Mouse (Mus musculus) liver, postnatal 0 days (tissue): ENCODE results near the gene Zfp160. TPM values are rescaled to one million over a fixed set of nuclear protein-coding genes. Genes with fewer than 3 reads are reported as not detected.
"Not testable (repeated sequence)": the region's sequence is repeated elsewhere in the genome, so short reads cannot be mapped to it uniquely, and the experiment has no call there.

ENCODE experiments used
- ATAC-seq: fragments of 200-750 bp; cut with Nextera tagmentation; 2 replicates; pipeline ENCODE4 v1.8.0; 2017; ENCODE audit warnings: mild to moderate bottlenecking, moderate library complexity
- DNase-seq: peaks from one replicate; pipeline ENCODE4 v3.0.0-alpha.2; 2016
- H3K27ac ChIP-seq: fragments of 300-500 bp; sonication (generic); 2 replicates; pipeline ENCODE4 v1.5.1; 2014; ENCODE audit warnings: antibody characterized with exemption, moderate library complexity, mild to moderate bottlenecking, low read depth
- H3K27me3 ChIP-seq: fragments of 300-500 bp; sonication (generic); 2 replicates; pipeline ENCODE4 v1.6.1; 2014; ENCODE audit warnings: low read length, control low read depth, mixed read lengths; ENCODE audit not compliant: insufficient read depth
- H3K36me3 ChIP-seq: fragments of 300-500 bp; sonication (generic); replicated peaks from 2 replicates; pipeline ENCODE4 v1.6.1; 2014; ENCODE audit warnings: mild to moderate bottlenecking, control low read depth, low read length, moderate library complexity, mixed read lengths; ENCODE audit not compliant: insufficient read depth
- H3K4me1 ChIP-seq: fragments of 300-500 bp; sonication (generic); 2 replicates; pipeline ENCODE4 v1.6.1; 2014; ENCODE audit warnings: antibody characterized with exemption, mild to moderate bottlenecking, control low read depth; ENCODE audit not compliant: insufficient read depth
- H3K4me2 ChIP-seq: fragments of 300-500 bp; sonication (generic); 2 replicates; pipeline ENCODE4 v1.6.1; 2014; ENCODE audit warnings: low read depth, mild to moderate bottlenecking, low read length, moderate library complexity, mixed read lengths
- H3K4me3 ChIP-seq: fragments of 300-500 bp; sonication (generic); 2 replicates; pipeline ENCODE4 v1.5.1; 2014; ENCODE audit warnings: low read depth, low read length
- H3K9ac ChIP-seq: fragments of 300-500 bp; sonication (generic); replicated peaks from 2 replicates; pipeline ENCODE4 v1.6.1; 2014; ENCODE audit warnings: mild to moderate bottlenecking, moderate library complexity
- H3K9me3 ChIP-seq: fragments of 300-500 bp; sonication (generic); 2 replicates; pipeline ENCODE4 v1.6.1; 2016; ENCODE audit warnings: mild to moderate bottlenecking, control low read depth, low read length, mixed read lengths
- CTCF ChIP-seq: sonication (generic); IDR thresholded peaks from 2 replicates; pipeline ENCODE4 v1.5.1; 2016; ENCODE audit warnings: antibody characterized with exemption, low read depth
- EP300 ChIP-seq: IDR thresholded peaks from 2 replicates; pipeline ENCODE4 v1.6.1; 2016; ENCODE audit warnings: antibody characterized with exemption, low read depth, mild to moderate bottlenecking
- WGBS: fragments of 180-500 bp; shearing (Covaris S2); extraction: QIAGEN DNeasy Blood & Tissue Kit; methylation state at CpG from one replicate; pipeline ENCODE4 v1.1.7; 2014; ENCODE audit not compliant: insufficient replicate concordance; 5-methylcytosine and 5-hydroxymethylcytosine counted together
- polyA plus RNA-seq: library from polyadenylated mRNA; unstranded; fragments of >200 nt; fragmentation: Nextera tagmentation; extraction: Ambion mirVana; gene quantifications from 2 replicates; pipeline ENCODE4 v1.2.1, GENCODE M21; 2015

The Zfp160 gene
- polyA plus RNA-seq, 1 experiment from 2014 or later, result 3.3 TPM

- peak overlapping the region; percentile 94 for H3K27ac ChIP-seq
- H3K9ac ChIP-seq, result peak overlapping the region; percentile 85
- no peak for TF ChIP-seq EP300
- TF ChIP-seq CTCF, result no peak
- WGBS, result 15% methylated on average over 1 of the region's 1 CpGs
- peaks cover 5% of the 10 kb centered on the region for H3K36me3 ChIP-seq
- ATAC-seq (no peak), DNase-seq (no peak)
- H3K9me3 ChIP-seq, result no peaks in the 10 kb centered on the region
- H3K27me3 ChIP-seq, result no peaks in the 10 kb centered on the region
- peak overlapping the region; percentile 92 for H3K4me3 ChIP-seq
- peak overlapping the region; percentile 81 for H3K4me2 ChIP-seq
- peaks cover 12% of the 10 kb centered on the region for H3K4me1 ChIP-seq
Measured at GRCm38 (mm10) chr17:21009726-21010125, 1.0 kb downstream of the Zfp160 start.

- Histone ChIP-seq H3K9ac (no peak overlapping the region), H3K4me1 (0 out of 2 replicates have a peak, but pooled peaks cover 4% of the 10 kb centered on the region), H3K4me2 (no peak overlapping the region), H3K9me3 (no peaks in the 10 kb centered on the region), H3K4me3 (no peak overlapping the region), H3K27me3 (no peaks in the 10 kb centered on the region), H3K27ac (no peak overlapping the region), H3K36me3 (peaks cover 42% of the 10 kb centered on the region)
- WGBS, result 63% methylated on average over 1 of the region's 1 CpGs
- no peak for DNase-seq
- ATAC-seq, result no peak
- TF ChIP-seq CTCF (no peak), EP300 (peak; percentile 53)
Measured at GRCm38 (mm10) chr17:21018410-21019080, 9.8 kb downstream of the Zfp160 start.

GRCm38 (mm10) chr17:21048020-21048419 is 39.3 kb downstream of the Zfp160 start:
- not testable (repeated sequence) for ATAC-seq, H3K9me3 ChIP-seq, H3K36me3 ChIP-seq, H3K27me3 ChIP-seq, DNase-seq, H3K27ac ChIP-seq, H3K9ac ChIP-seq, H3K4me2 ChIP-seq, H3K4me3 ChIP-seq, H3K4me1 ChIP-seq
- 82% methylated on average over 9 of the region's 9 CpGs for WGBS

GRCm38 (mm10) chr17:21050901-21051300 is 42.2 kb downstream of the Zfp160 start:
- H3K4me3 ChIP-seq, result no peak overlapping the region
- DNase-seq (no peak), ATAC-seq (no peak)
- no peak overlapping the region for H3K4me2 ChIP-seq
- TF ChIP-seq EP300 (no peak), CTCF (no peak)
- H3K9ac ChIP-seq, result no peak overlapping the region
- no peaks in the 10 kb centered on the region for H3K27me3 ChIP-seq
- no peaks in the 10 kb centered on the region for H3K9me3 ChIP-seq
- no peak overlapping the region for H3K27ac ChIP-seq
- no peaks in the 10 kb centered on the region for H3K36me3 ChIP-seq
- H3K4me1 ChIP-seq, result no peaks in the 10 kb centered on the region
- WGBS, result 50% methylated on average over 1 of the region's 1 CpGs

- H3K27ac ChIP-seq, H3K9ac ChIP-seq, H3K4me2 ChIP-seq, H3K27me3 ChIP-seq, DNase-seq, H3K36me3 ChIP-seq, H3K9me3 ChIP-seq, H3K4me1 ChIP-seq, H3K4me3 ChIP-seq, ATAC-seq: not testable (repeated sequence)
- WGBS, result no CpG with 5 or more reads among the region's 3 CpGs
Measured at GRCm38 (mm10) chr17:21051341-21051740, 42.6 kb downstream of the Zfp160 start.

- not testable (repeated sequence) for H3K9me3 ChIP-seq, DNase-seq, H3K27ac ChIP-seq, H3K4me1 ChIP-seq, H3K9ac ChIP-seq, H3K36me3 ChIP-seq, H3K27me3 ChIP-seq, ATAC-seq, H3K4me3 ChIP-seq, H3K4me2 ChIP-seq
- 67% methylated on average over 3 of the region's 3 CpGs for WGBS
Measured at GRCm38 (mm10) chr17:21051919-21052318, 43.2 kb downstream of the Zfp160 start.

GRCm38 (mm10) chr17:21053267-21053666 is 44.6 kb downstream of the Zfp160 start:
- H3K27ac ChIP-seq, result no peak overlapping the region
- H3K4me2 ChIP-seq, result no peak overlapping the region
- ATAC-seq (no peak), DNase-seq (no peak)
- 64% methylated on average over 2 of the region's 2 CpGs for WGBS
- no peaks in the 10 kb centered on the region for H3K4me1 ChIP-seq
- H3K4me3 ChIP-seq, result no peak overlapping the region
- H3K9ac ChIP-seq, result no peak overlapping the region
- no peaks in the 10 kb centered on the region for H3K9me3 ChIP-seq
- no peak for TF ChIP-seq EP300
- peak; percentile 17; the same call in 1 of the 2 replicates for TF ChIP-seq CTCF
- H3K36me3 ChIP-seq, result no peaks in the 10 kb centered on the region
- H3K27me3 ChIP-seq, result no peaks in the 10 kb centered on the region

GRCm38 (mm10) chr17:21055111-21055510 is 46.4 kb downstream of the Zfp160 start:
- H3K9me3 ChIP-seq, H3K36me3 ChIP-seq, ATAC-seq, H3K27ac ChIP-seq, H3K4me2 ChIP-seq, H3K4me1 ChIP-seq, H3K27me3 ChIP-seq, H3K4me3 ChIP-seq, H3K9ac ChIP-seq: not testable (repeated sequence)
- 86% methylated on average over 1 of the region's 1 CpGs for WGBS
- peak; percentile 7 for DNase-seq
